Mouse (Mus musculus): ENCODE data around the gene Lzts3. TPM values are rescaled to one million over a fixed set of nuclear protein-coding genes. Genes with fewer than 3 reads are reported as not detected.

The Lzts3 gene
- polyA plus RNA-seq, 1 experiment, result 0.34 TPM

- H3K27me3 ChIP-seq (ENCODE audit: control insufficient read depth), result peaks cover 49% of the 10 kb centered on the region
- no peak for TF ChIP-seq GATA1 (IDR thresholded peaks at IDR 0.05; ENCODE audit: low read length)
- no peak for TF ChIP-seq TAL1 (IDR thresholded peaks at IDR 0.05; ENCODE audit: low read length)
- H3K36me3 ChIP-seq (ENCODE audit: control insufficient read depth), result peaks cover 5% of the 10 kb centered on the region
- H3K4me1 ChIP-seq (ENCODE audit: control insufficient read depth), result peaks cover 17% of the 10 kb centered on the region
- no peaks in the 10 kb centered on the region for H3K9me3 ChIP-seq (ENCODE audit: control insufficient read depth, low read length)
- peak overlapping the region; percentile 73 for H3K4me3 ChIP-seq (replicated peaks)
Observed at GRCm38 (mm10) chr2:130642197-130642660, 374 bp downstream of the Lzts3 start.

- no peaks in the 10 kb centered on the region for H3K9me3 ChIP-seq (ENCODE audit: control insufficient read depth, low read length)
- no peak overlapping the region for H3K4me3 ChIP-seq (replicated peaks)
- H3K4me1 ChIP-seq (ENCODE audit: control insufficient read depth), result peaks cover 17% of the 10 kb centered on the region
- TF ChIP-seq TAL1 (IDR thresholded peaks at IDR 0.05; ENCODE audit: low read length), result no peak
- TF ChIP-seq GATA1 (IDR thresholded peaks at IDR 0.05; ENCODE audit: low read length), result no peak
- H3K27me3 ChIP-seq (ENCODE audit: control insufficient read depth), result peaks cover 56% of the 10 kb centered on the region
- no peaks in the 10 kb centered on the region for H3K36me3 ChIP-seq (ENCODE audit: control insufficient read depth)
Observed at GRCm38 (mm10) chr2:130641351-130642025, 1.1 kb downstream of the Lzts3 start.

GRCm38 (mm10) chr2:130639276-130639675, 3.3 kb downstream of the Lzts3 start:
- TF ChIP-seq GATA1 (IDR thresholded peaks at IDR 0.05; ENCODE audit: low read length) (no peak), TAL1 (IDR thresholded peaks at IDR 0.05; ENCODE audit: low read length) (no peak; the same call in 2 of the 3 replicates)
- H3K4me3 ChIP-seq (replicated peaks), result no peak overlapping the region
- peaks cover 78% of the 10 kb centered on the region for H3K27me3 ChIP-seq (ENCODE audit: control insufficient read depth)

GRCm38 (mm10) chr2:130638101-130638611, 4.4 kb downstream of the Lzts3 start:
- TF ChIP-seq GATA1 (IDR thresholded peaks at IDR 0.05; ENCODE audit: low read length) (no peak), TAL1 (IDR thresholded peaks at IDR 0.05; ENCODE audit: low read length) (no peak)
- Histone ChIP-seq H3K36me3 (ENCODE audit: control insufficient read depth) (peaks cover 2% of the 10 kb centered on the region), H3K27me3 (ENCODE audit: control insufficient read depth) (peaks cover 90% of the 10 kb centered on the region), H3K4me1 (ENCODE audit: control insufficient read depth) (peaks cover 37% of the 10 kb centered on the region), H3K9me3 (ENCODE audit: control insufficient read depth, low read length) (peaks cover 16% of the 10 kb centered on the region; the same call in 1 of the 2 replicates), H3K4me3 (replicated peaks) (no peak overlapping the region)

More at GRCm38 (mm10) chr2:130639276-130639675, 3.3 kb downstream of the Lzts3 start:
- peaks cover 37% of the 10 kb centered on the region for H3K4me1 ChIP-seq (ENCODE audit: control insufficient read depth)
- peaks cover 13% of the 10 kb centered on the region; the same call in 1 of the 2 replicates for H3K9me3 ChIP-seq (ENCODE audit: control insufficient read depth, low read length)
- peaks cover 2% of the 10 kb centered on the region for H3K36me3 ChIP-seq (ENCODE audit: control insufficient read depth)

- Histone ChIP-seq H3K36me3 (ENCODE audit: control insufficient read depth) (peaks cover 2% of the 10 kb centered on the region), H3K4me3 (replicated peaks) (no peak overlapping the region), H3K9me3 (ENCODE audit: control insufficient read depth, low read length) (peaks cover 16% of the 10 kb centered on the region; the same call in 1 of the 2 replicates), H3K27me3 (ENCODE audit: control insufficient read depth) (peaks cover 89% of the 10 kb centered on the region), H3K4me1 (ENCODE audit: control insufficient read depth) (peaks cover 24% of the 10 kb centered on the region)
- no peak for TF ChIP-seq GATA1 (IDR thresholded peaks at IDR 0.05; ENCODE audit: low read length)
- no peak for TF ChIP-seq TAL1 (IDR thresholded peaks at IDR 0.05; ENCODE audit: low read length)
Observed at GRCm38 (mm10) chr2:130635847-130636246, 6.8 kb downstream of the Lzts3 start.

- Histone ChIP-seq H3K27me3 (ENCODE audit: control insufficient read depth) (peaks cover 80% of the 10 kb centered on the region), H3K4me1 (ENCODE audit: control insufficient read depth) (peaks cover 26% of the 10 kb centered on the region), H3K36me3 (ENCODE audit: control insufficient read depth) (peaks cover 2% of the 10 kb centered on the region), H3K9me3 (ENCODE audit: control insufficient read depth, low read length) (peaks cover 16% of the 10 kb centered on the region; the same call in 1 of the 2 replicates), H3K4me3 (replicated peaks) (peak overlapping the region; percentile 12)
- TF ChIP-seq GATA1 (IDR thresholded peaks at IDR 0.05; ENCODE audit: low read length), result no peak
- TF ChIP-seq TAL1 (IDR thresholded peaks at IDR 0.05; ENCODE audit: low read length), result no peak
Observed at GRCm38 (mm10) chr2:130634739-130635411, 7.7 kb downstream of the Lzts3 start.

GRCm38 (mm10) chr2:130634006-130634738, 8.4 kb downstream of the Lzts3 start:
- H3K4me3 ChIP-seq (replicated peaks), result no peak overlapping the region
- H3K36me3 ChIP-seq (ENCODE audit: control insufficient read depth), result peaks cover 2% of the 10 kb centered on the region
- H3K9me3 ChIP-seq (ENCODE audit: control insufficient read depth, low read length), result peaks cover 16% of the 10 kb centered on the region; the same call in 1 of the 2 replicates
- H3K27me3 ChIP-seq (ENCODE audit: control insufficient read depth), result peaks cover 74% of the 10 kb centered on the region
- TF ChIP-seq TAL1 (IDR thresholded peaks at IDR 0.05; ENCODE audit: low read length) (no peak), GATA1 (IDR thresholded peaks at IDR 0.05; ENCODE audit: low read length) (no peak)
- peaks cover 30% of the 10 kb centered on the region for H3K4me1 ChIP-seq (ENCODE audit: control insufficient read depth)

- peaks cover 40% of the 10 kb centered on the region for H3K4me1 ChIP-seq (ENCODE audit: control insufficient read depth)
- no peak for TF ChIP-seq GATA1 (IDR thresholded peaks at IDR 0.05; ENCODE audit: low read length)
- TF ChIP-seq TAL1 (IDR thresholded peaks at IDR 0.05; ENCODE audit: low read length), result no peak
- H3K27me3 ChIP-seq (ENCODE audit: control insufficient read depth), result peaks cover 63% of the 10 kb centered on the region
- H3K4me3 ChIP-seq (replicated peaks), result no peak overlapping the region
- H3K36me3 ChIP-seq (ENCODE audit: control insufficient read depth), result peaks cover 4% of the 10 kb centered on the region
- H3K9me3 ChIP-seq (ENCODE audit: control insufficient read depth, low read length), result peaks cover 16% of the 10 kb centered on the region; the same call in 1 of the 2 replicates
Observed at GRCm38 (mm10) chr2:130632887-130633675, 9.5 kb downstream of the Lzts3 start.
